Mouse (Mus musculus) forebrain, embryonic 16.5 days (tissue): ENCODE data around the gene Ifitm2. TPM values are rescaled to one million over a fixed set of nuclear protein-coding genes. Genes with fewer than 3 reads are reported as not detected.
"Not testable (repeated sequence)": the region's sequence is repeated elsewhere in the genome, so short reads cannot be mapped to it uniquely, and the experiment has no call there.

Source experiments
- ATAC-seq: fragments of 200-750 bp; cut with Nextera tagmentation; 2 replicates; pipeline ENCODE4 v1.8.0; 2017; ENCODE audit warnings: mild to moderate bottlenecking, moderate library complexity
- H3K27ac ChIP-seq: fragments of 300-500 bp; sonication (generic); 2 replicates; pipeline ENCODE4 v1.5.1; 2014; ENCODE audit warnings: low read length, control low read depth
- H3K27me3 ChIP-seq: fragments of 300-500 bp; sonication (generic); replicated peaks from 2 replicates; pipeline ENCODE4 v1.6.1; 2014; ENCODE audit warnings: low read length; ENCODE audit not compliant: control insufficient read depth, insufficient read depth
- H3K36me3 ChIP-seq: fragments of 300-500 bp; sonication (generic); 2 replicates; pipeline ENCODE4 v1.6.1; 2014; ENCODE audit not compliant: control insufficient read depth, insufficient read depth
- H3K4me1 ChIP-seq: fragments of 300-500 bp; sonication (generic); replicated peaks from 2 replicates; pipeline ENCODE4 v1.6.1; 2014; ENCODE audit warnings: low read length; ENCODE audit not compliant: control insufficient read depth, insufficient read depth
- H3K4me2 ChIP-seq: fragments of 300-500 bp; sonication (generic); 2 replicates; pipeline ENCODE4 v1.6.1; 2014; ENCODE audit warnings: mild to moderate bottlenecking, low read length, control low read depth
- H3K4me3 ChIP-seq: fragments of 300-500 bp; sonication (generic); replicated peaks from 2 replicates; pipeline ENCODE4 v1.5.1; 2014; ENCODE audit warnings: mild to moderate bottlenecking, low read length, control low read depth
- H3K9ac ChIP-seq: fragments of 300-500 bp; sonication (generic); replicated peaks from 2 replicates; pipeline ENCODE4 v1.6.1; 2014; ENCODE audit warnings: low read depth, low read length, control low read depth
- H3K9me3 ChIP-seq: fragments of 300-500 bp; sonication (generic); 2 replicates; pipeline ENCODE4 v1.6.1; 2016; ENCODE audit warnings: low read length; ENCODE audit not compliant: control insufficient read depth
- WGBS: fragments of 180-500 bp; shearing (Covaris S2); extraction: QIAGEN DNeasy Blood & Tissue Kit; methylation state at CpG from one replicate; pipeline ENCODE4 v1.1.7; 2014; 5-methylcytosine and 5-hydroxymethylcytosine counted together
- polyA plus RNA-seq: library from polyadenylated mRNA; unstranded; fragments of >200 nt; fragmentation: Nextera tagmentation; extraction: Ambion mirVana; gene quantifications from 2 replicates; pipeline ENCODE4 v1.2.1, GENCODE M21; 2015

Gene Ifitm2
- polyA plus RNA-seq, 1 experiment from 2014 or later, result 126 TPM

DNA sequence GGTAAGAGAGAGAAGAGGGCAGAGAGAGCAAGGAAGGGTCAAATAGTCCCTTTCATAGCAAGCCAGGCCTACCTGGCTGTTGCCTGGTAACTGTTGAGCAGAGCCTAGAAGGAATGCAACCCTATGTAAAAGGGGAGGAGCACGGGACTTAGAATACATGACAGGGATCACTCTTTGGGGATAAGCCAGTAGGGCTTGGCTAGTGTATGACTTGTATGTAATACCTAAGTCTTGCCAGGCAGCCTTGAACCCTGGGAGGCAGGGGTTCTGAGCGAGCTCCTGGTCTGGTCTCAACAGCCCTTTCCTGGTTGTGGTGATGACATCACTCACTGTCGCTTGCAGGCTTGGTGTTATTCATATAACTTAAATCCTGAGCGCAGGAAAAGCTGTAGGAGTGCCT is 33.2 kb upstream of the Ifitm2 start:
- no peak overlapping the region for H3K27ac ChIP-seq
- H3K27me3 ChIP-seq, result no peaks in the 10 kb centered on the region
- WGBS, result 87% methylated on average over 4 of the region's 4 CpGs
- no peak for ATAC-seq
- no peaks in the 10 kb centered on the region for H3K36me3 ChIP-seq
- no peaks in the 10 kb centered on the region for H3K9me3 ChIP-seq
- H3K4me3 ChIP-seq, result no peak overlapping the region
- no peak overlapping the region for H3K9ac ChIP-seq
- no peak overlapping the region for H3K4me2 ChIP-seq
- no peaks in the 10 kb centered on the region for H3K4me1 ChIP-seq

GRCm38 (mm10) chr7:140987182-140988138 is 31.7 kb upstream of the Ifitm2 start:
- H3K9ac ChIP-seq, result no peak overlapping the region
- H3K27ac ChIP-seq, result no peak overlapping the region
- H3K4me1 ChIP-seq, result no peaks in the 10 kb centered on the region
- H3K4me2 ChIP-seq, result no peak overlapping the region
- no peak for ATAC-seq
- no peaks in the 10 kb centered on the region for H3K9me3 ChIP-seq
- no peak overlapping the region for H3K4me3 ChIP-seq
- H3K27me3 ChIP-seq, result no peaks in the 10 kb centered on the region
- H3K36me3 ChIP-seq, result no peaks in the 10 kb centered on the region
- WGBS, result 87% methylated on average over 17 of the region's 17 CpGs

DNA sequence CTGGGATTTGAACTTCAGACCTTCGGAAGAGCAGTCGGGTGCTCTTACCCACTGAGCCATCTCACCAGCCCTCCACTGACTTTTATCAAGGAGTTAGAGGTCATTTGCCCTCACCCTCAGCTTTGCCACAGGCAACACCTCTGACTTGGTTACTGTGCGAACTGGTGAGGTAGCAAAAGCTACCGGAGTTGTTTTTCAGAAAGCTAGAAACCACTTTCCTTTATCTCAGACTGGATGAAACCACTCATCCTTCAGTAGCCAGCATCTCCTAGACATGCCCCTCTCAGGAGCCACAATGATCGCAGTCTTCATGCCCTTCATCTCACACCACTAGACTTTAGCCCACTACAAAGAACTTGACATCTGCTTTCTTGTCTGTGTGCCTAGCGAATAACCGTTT is 27.2 kb upstream of the Ifitm2 start:
- Histone ChIP-seq H3K9me3 (no peaks in the 10 kb centered on the region), H3K4me3 (no peak overlapping the region), H3K27me3 (no peaks in the 10 kb centered on the region), H3K4me2 (no peak overlapping the region), H3K9ac (no peak overlapping the region), H3K36me3 (no peaks in the 10 kb centered on the region), H3K27ac (no peak overlapping the region), H3K4me1 (no peaks in the 10 kb centered on the region)
- no peak for ATAC-seq
- 94% methylated on average over 7 of the region's 7 CpGs for WGBS

- ATAC-seq, result no peak
- H3K27me3 ChIP-seq, result no peaks in the 10 kb centered on the region
These were observed 25.9 kb upstream of the Ifitm2 start for GRCm38 (mm10) chr7:140981704-140982103.

GRCm38 (mm10) chr7:140976720-140977119 is 20.9 kb upstream of the Ifitm2 start:
- not testable (repeated sequence) for H3K4me2 ChIP-seq, H3K9me3 ChIP-seq, H3K4me1 ChIP-seq, H3K27ac ChIP-seq, H3K4me3 ChIP-seq, H3K27me3 ChIP-seq, H3K36me3 ChIP-seq, H3K9ac ChIP-seq, ATAC-seq
- 94% methylated on average over 9 of the region's 9 CpGs for WGBS

More at GRCm38 (mm10) chr7:140981704-140982103, 25.9 kb upstream of the Ifitm2 start:
- no peaks in the 10 kb centered on the region for H3K9me3 ChIP-seq
- H3K4me1 ChIP-seq, result no peaks in the 10 kb centered on the region
- no peak overlapping the region for H3K4me2 ChIP-seq
- no peak overlapping the region for H3K9ac ChIP-seq
- 93% methylated on average over 8 of the region's 8 CpGs for WGBS
- no peak overlapping the region for H3K4me3 ChIP-seq
- H3K36me3 ChIP-seq, result no peaks in the 10 kb centered on the region
- no peak overlapping the region for H3K27ac ChIP-seq

GRCm38 (mm10) chr7:140975465-140975864 is 19.7 kb upstream of the Ifitm2 start:
- Histone ChIP-seq H3K4me1 (no peaks in the 10 kb centered on the region), H3K4me3 (no peak overlapping the region), H3K27ac (no peak overlapping the region), H3K9ac (no peak overlapping the region), H3K4me2 (no peak overlapping the region), H3K9me3 (no peaks in the 10 kb centered on the region), H3K27me3 (no peaks in the 10 kb centered on the region), H3K36me3 (no peaks in the 10 kb centered on the region)
- 34% methylated on average over 3 of the region's 3 CpGs for WGBS
- no peak for ATAC-seq

GRCm38 (mm10) chr7:140974940-140975339 is 19.2 kb upstream of the Ifitm2 start:
- no peaks in the 10 kb centered on the region for H3K36me3 ChIP-seq
- no peaks in the 10 kb centered on the region for H3K4me1 ChIP-seq
- H3K27me3 ChIP-seq, result no peaks in the 10 kb centered on the region
- H3K27ac ChIP-seq, result no peak overlapping the region
- H3K9ac ChIP-seq, result no peak overlapping the region
- H3K9me3 ChIP-seq, result no peaks in the 10 kb centered on the region
- ATAC-seq, result no peak
- H3K4me3 ChIP-seq, result no peak overlapping the region
- 13% methylated on average over 9 of the region's 9 CpGs for WGBS
- H3K4me2 ChIP-seq, result no peak overlapping the region

- WGBS, result 17% methylated on average over 14 of the region's 14 CpGs
- Histone ChIP-seq H3K9me3 (no peaks in the 10 kb centered on the region), H3K36me3 (no peaks in the 10 kb centered on the region), H3K4me1 (no peaks in the 10 kb centered on the region), H3K9ac (no peak overlapping the region), H3K4me2 (no peak overlapping the region), H3K27me3 (no peaks in the 10 kb centered on the region), H3K4me3 (no peak overlapping the region), H3K27ac (no peak overlapping the region)
- ATAC-seq, result no peak
These were observed 17.8 kb upstream of the Ifitm2 start for GRCm38 (mm10) chr7:140973396-140974165.

GRCm38 (mm10) chr7:140971479-140972171 is 15.8 kb upstream of the Ifitm2 start:
- H3K27ac ChIP-seq, result no peak overlapping the region
- ATAC-seq, result no peak
- 84% methylated on average over 8 of the region's 8 CpGs for WGBS

More at GRCm38 (mm10) chr7:140971479-140972171, 15.8 kb upstream of the Ifitm2 start:
- H3K9me3 ChIP-seq, result no peaks in the 10 kb centered on the region
- no peak overlapping the region for H3K9ac ChIP-seq
- H3K4me1 ChIP-seq, result no peaks in the 10 kb centered on the region
- H3K4me2 ChIP-seq, result no peak overlapping the region
- H3K4me3 ChIP-seq, result no peak overlapping the region
- H3K36me3 ChIP-seq, result no peaks in the 10 kb centered on the region
- H3K27me3 ChIP-seq, result no peaks in the 10 kb centered on the region
